ENCODE assay signal across 8 mouse cellular contexts in genomic region chr4:111495949-111496348, GRCm38 (mm10).
DNase-seq lines count a peak whose midpoint lies in the region; ATAC-seq lines count a peak whose summit lies in the region.

No protein-coding gene starts in this region.

- H3K9me3 ChIP-seq in heart, embryonic 12.5 days (replicated peaks): no peaks in the 10 kb centered on the region
- no peaks in the 10 kb centered on the region for H3K9me3 ChIP-seq in liver, embryonic 13.5 days (replicated peaks)
- H3K9me3 ChIP-seq in neural tube, embryonic 15.5 days (replicated peaks): no peaks in the 10 kb centered on the region

- no peak for ATAC-seq in heart, embryonic 12.5 days (ENCODE audit: insufficient number of reproducible peaks, low FRiP score)
- ATAC-seq in liver, embryonic 13.5 days (ENCODE audit: low read depth): peak; percentile 56; the same call in 1 of the 2 replicates
- ATAC-seq in neural tube, embryonic 15.5 days (ENCODE audit: low FRiP score): 0 out of 2 replicates have a peak, but pooled peaks have one; percentile 33

- no peak overlapping the region for H3K4me2 ChIP-seq in heart, embryonic 12.5 days
- H3K4me2 ChIP-seq in liver, embryonic 13.5 days: no peak overlapping the region
- no peak overlapping the region for H3K4me2 ChIP-seq in neural tube, embryonic 15.5 days

- no peak overlapping the region for H3K4me3 ChIP-seq in heart, embryonic 12.5 days
- H3K4me3 ChIP-seq in liver, embryonic 13.5 days (replicated peaks): no peak overlapping the region
- no peak overlapping the region for H3K4me3 ChIP-seq in neural tube, embryonic 15.5 days (replicated peaks)

- H3K27me3 ChIP-seq in heart, embryonic 12.5 days (replicated peaks): no peaks in the 10 kb centered on the region
- no peaks in the 10 kb centered on the region for H3K27me3 ChIP-seq in liver, embryonic 13.5 days
- no peaks in the 10 kb centered on the region for H3K27me3 ChIP-seq in neural tube, embryonic 15.5 days (replicated peaks)

- no peak overlapping the region for H3K27ac ChIP-seq in heart, embryonic 12.5 days (ENCODE audit: poor library complexity, severe bottlenecking)
- no peak overlapping the region for H3K27ac ChIP-seq in liver, embryonic 13.5 days
- no peak overlapping the region for H3K27ac ChIP-seq in neural tube, embryonic 15.5 days (replicated peaks)

- H3K9ac ChIP-seq in heart, embryonic 12.5 days: no peak overlapping the region
- H3K9ac ChIP-seq in liver, embryonic 13.5 days: no peak overlapping the region
- H3K9ac ChIP-seq in neural tube, embryonic 15.5 days (replicated peaks): no peak overlapping the region

- peak; percentile 92 for DNase-seq in heart, adult 11 months
- peak; percentile 43 for DNase-seq in embryo, embryonic 11.5 days (ENCODE audit: low read depth, low spot score)
- peak; percentile 62 for DNase-seq in heart, adult 8-10 months (ENCODE audit: low spot score)
- peak; percentile 68 to 83 for DNase-seq in kidney, postnatal 25 days
- DNase-seq in liver, embryonic 13.5 days: peak; percentile 44
- DNase-seq in testis, postnatal 14 days (ENCODE audit: low spot score): peak; percentile 44

- no peaks in the 10 kb centered on the region for H3K4me1 ChIP-seq in heart, embryonic 12.5 days (replicated peaks)
- H3K4me1 ChIP-seq in liver, embryonic 13.5 days (replicated peaks): peaks cover 16% of the 10 kb centered on the region
- no peaks in the 10 kb centered on the region for H3K4me1 ChIP-seq in neural tube, embryonic 15.5 days

- 10% methylated on average over 2 of the region's 2 CpGs for WGBS in heart, embryonic 12.5 days
- 4% methylated on average over 2 of the region's 2 CpGs for WGBS in liver, embryonic 13.5 days (ENCODE audit: insufficient replicate concordance)
- 12% methylated on average over 2 of the region's 2 CpGs for WGBS in neural tube, embryonic 15.5 days

- H3K36me3 ChIP-seq in heart, embryonic 12.5 days: no peaks in the 10 kb centered on the region
- no peaks in the 10 kb centered on the region for H3K36me3 ChIP-seq in liver, embryonic 13.5 days
- no peaks in the 10 kb centered on the region for H3K36me3 ChIP-seq in neural tube, embryonic 15.5 days
